Mouse (Mus musculus): Measurements from ENCODE around the gene Ctbs.

- no peak for TF ChIP-seq CTCF (IDR thresholded peaks at IDR 0.05)
- TF ChIP-seq EP300 (IDR thresholded peaks at IDR 0.05): no peak
Measured at GRCm38 (mm10) chr3:146436114-146436513, 13.5 kb upstream of the Ctbs start.
